Mouse (Mus musculus) MEL (cell line): ENCODE measurements at regions not wholly inside any gene's neighbourhood (a gene's known extent, or its start where the extent isn't known, plus 50 kb on each side); places are given as distances from the start of the nearest gene placed in this dataset.

ENCODE experiments used
- CHD1 ChIP-seq: IDR thresholded peaks from 2 replicates; pipeline ENCODE4 v1.6.1; 2012; ENCODE audit warnings: low read depth, mild to moderate bottlenecking, inconsistent platforms, low read length, improper control_type of control experiment
- CTCF ChIP-seq, 3 experiments: IDR thresholded peaks in 2 of 3; conservative IDR thresholded peaks in 1 of 3; 2 replicates each; pipeline ENCODE4 v1.5.1; 2011 to 2012; ENCODE audit warnings: low read length in 3 of 3, low read depth in 2 of 3, mild to moderate bottlenecking in 2 of 3, improper control_type of control experiment in 1 of 3, inconsistent platforms in 1 of 3, mixed read lengths in 1 of 3, moderate library complexity in 1 of 3; ENCODE audit not compliant: control insufficient read depth in 1 of 3, insufficient read depth in 1 of 3, poor library complexity in 1 of 3, severe bottlenecking in 1 of 3
- MYB ChIP-seq: IDR thresholded peaks from 2 replicates; pipeline ENCODE4 v1.6.1; 2011; ENCODE audit warnings: mild to moderate bottlenecking, low read depth, low read length, improper control_type of control experiment
- MYC ChIP-seq: IDR thresholded peaks from 2 replicates; pipeline ENCODE4 v1.6.1; 2011; ENCODE audit warnings: low read depth, mild to moderate bottlenecking, low read length, improper control_type of control experiment, moderate library complexity
- POLR2A ChIP-seq, 2 experiments: IDR thresholded peaks; 2 replicates each; pipeline ENCODE4 v1.6.1; 2011 to 2012; ENCODE audit warnings: low read length in 2 of 2, mild to moderate bottlenecking in 2 of 2, control low read depth in 1 of 2, improper control_type of control experiment in 1 of 2, low read depth in 1 of 2, moderate library complexity in 1 of 2; ENCODE audit not compliant: control insufficient read depth in 1 of 2, insufficient read depth in 1 of 2, poor library complexity in 1 of 2
- RCOR1 ChIP-seq: IDR thresholded peaks from 2 replicates; pipeline ENCODE4 v1.6.1; 2012; ENCODE audit warnings: low read depth, mild to moderate bottlenecking, inconsistent platforms, low read length, improper control_type of control experiment
- SIN3A ChIP-seq: IDR thresholded peaks from 2 replicates; pipeline ENCODE4 v1.6.1; 2012; ENCODE audit warnings: low read length, improper control_type of control experiment, inconsistent platforms
- TBP ChIP-seq: IDR thresholded peaks from 2 replicates; pipeline ENCODE4 v1.8.0; 2011; ENCODE audit warnings: low read depth, low read length, improper control_type of control experiment
- USF2 ChIP-seq, 2 experiments: IDR thresholded peaks; 2 replicates each; pipeline ENCODE4 v1.6.1; 2011 to 2012; ENCODE audit warnings: improper control_type of control experiment in 2 of 2, low read length in 2 of 2, borderline replicate concordance in 1 of 2, inconsistent platforms in 1 of 2, low read depth in 1 of 2, mild to moderate bottlenecking in 1 of 2; ENCODE audit not compliant: insufficient read depth in 1 of 2

DNA sequence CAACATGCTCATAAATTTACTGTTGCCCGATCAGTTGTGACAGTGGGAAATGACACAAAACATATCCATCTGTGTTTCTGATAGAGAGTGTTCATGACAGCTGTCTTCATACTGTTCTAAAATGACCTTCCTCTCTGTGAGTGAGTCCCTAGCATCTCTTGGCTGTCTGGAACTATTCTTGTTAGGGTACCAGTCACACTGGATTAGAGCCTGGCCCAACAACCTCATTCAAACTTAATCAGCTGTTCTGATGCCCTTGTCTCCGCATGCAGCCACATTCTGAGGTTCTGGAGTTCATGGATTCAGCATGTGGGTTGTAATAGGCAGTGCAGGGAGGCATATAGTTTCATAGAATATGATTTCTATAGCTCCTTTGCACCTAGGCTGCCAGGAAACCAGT lies 238.4 kb downstream of the Xxylt1 start:
- TF ChIP-seq MYC (no peak), POLR2A (IDR thresholded peaks at IDR 0.05; ENCODE audit: control insufficient read depth in 1 of 2, insufficient read depth in 1 of 2, low read depth in 1 of 2, low read length in 2 of 2, poor library complexity in 1 of 2) (no peak), CTCF (IDR thresholded peaks at IDR 0.05 in 2 of 3, conservative IDR thresholded peaks at IDR 0.05 in 1 of 3; ENCODE audit: control insufficient read depth in 1 of 3, insufficient read depth in 1 of 3, low read depth in 2 of 3, low read length in 3 of 3, poor library complexity in 1 of 3, severe bottlenecking in 1 of 3) (no peak), SIN3A (no peak), USF2 (IDR thresholded peaks at IDR 0.05; ENCODE audit: borderline replicate concordance in 1 of 2, insufficient read depth in 1 of 2, low read depth in 1 of 2, low read length in 2 of 2) (no peak), MYB (no peak), CHD1 (no peak), TBP (no peak), RCOR1 (no peak)
